Mouse (Mus musculus): Measurements from ENCODE around the gene Luc7l2.

DNA sequence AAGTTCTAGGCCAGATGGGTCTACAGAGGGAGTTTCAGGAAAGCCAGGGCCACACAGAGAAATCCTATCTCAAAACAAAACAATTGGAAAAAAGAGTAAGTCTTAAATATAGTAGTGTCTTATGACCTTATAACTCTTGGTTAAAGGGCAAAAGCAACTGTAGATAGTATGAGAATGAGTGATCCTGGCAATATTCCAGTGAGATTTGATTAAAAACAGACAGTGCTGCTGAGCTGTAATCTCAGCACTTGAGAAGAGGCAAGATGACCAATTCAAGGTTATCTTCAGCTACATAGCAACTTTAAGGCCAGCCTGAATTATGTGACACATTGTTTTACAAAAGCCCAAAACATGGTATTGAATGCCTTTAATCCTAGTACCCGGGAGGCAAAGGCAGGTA, 3.4 kb upstream of the Luc7l2 start:
- TF ChIP-seq POLR2A (IDR thresholded peaks at IDR 0.05; ENCODE audit: insufficient read depth, low read length) (no peak), EP300 (IDR thresholded peaks at IDR 0.05; ENCODE audit: insufficient read depth, low read depth, low read length) (no peak)

All from ES-Bruce4 (cell line).